Mouse (Mus musculus): ENCODE data around the gene Cnih2.

DNA sequence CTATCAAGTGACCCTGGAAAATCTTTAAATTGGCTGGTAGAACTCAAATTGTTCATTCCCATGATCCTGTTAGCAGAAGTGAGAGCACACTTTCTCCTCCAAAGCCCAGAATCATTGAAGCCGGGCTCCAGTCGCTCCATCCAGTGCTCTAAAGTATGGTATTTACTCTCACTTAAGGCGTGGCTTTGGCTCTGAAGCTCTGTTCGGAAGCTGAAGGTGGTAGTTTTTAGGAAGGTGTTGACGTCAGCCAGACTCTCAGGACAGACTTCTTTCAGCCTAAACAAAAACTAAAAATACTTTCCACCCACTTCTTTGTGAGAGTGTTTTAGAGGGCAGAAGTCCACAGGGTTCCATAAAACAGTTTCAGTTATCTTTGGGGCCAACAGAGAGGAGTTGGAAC is 24.8 kb downstream of the Cnih2 start:
- no peak for TF ChIP-seq CTCF (IDR thresholded peaks at IDR 0.05)
- TF ChIP-seq POLR2A (IDR thresholded peaks at IDR 0.05; ENCODE audit: insufficient read depth, low read depth, low read length) = no peak

Measured in heart, adult 2 months (tissue).